Mouse (Mus musculus) stomach, embryonic 14.5 days (tissue): Measurements from ENCODE around the gene 6820408C15Rik. TPM values are rescaled to one million over a fixed set of nuclear protein-coding genes. Genes with fewer than 3 reads are reported as not detected.

Experiments used
- ATAC-seq: fragments of 200-750 bp; cut with Nextera tagmentation; 2 replicates; pipeline ENCODE4 v1.8.0; 2017; ENCODE audit warnings: low read depth, moderate TSS enrichment; ENCODE audit not compliant: insufficient number of reproducible peaks, insufficient read depth, low FRiP score
- H3K27ac ChIP-seq: fragments of 300-500 bp; sonication (generic); 2 replicates; pipeline ENCODE4 v1.5.1; 2014; ENCODE audit warnings: mild to moderate bottlenecking, low read length, moderate library complexity, mixed read lengths
- H3K27me3 ChIP-seq: fragments of 300-500 bp; sonication (generic); 2 replicates; pipeline ENCODE4 v1.6.1; 2014; ENCODE audit warnings: low read length, control low read depth, mixed read lengths; ENCODE audit not compliant: control insufficient read depth, insufficient read depth
- H3K36me3 ChIP-seq: fragments of 300-500 bp; sonication (generic); 2 replicates; pipeline ENCODE4 v1.6.1; 2014; ENCODE audit warnings: mild to moderate bottlenecking, control low read depth, low read length, moderate library complexity, mixed read lengths; ENCODE audit not compliant: control insufficient read depth, insufficient read depth
- H3K4me1 ChIP-seq: fragments of 300-500 bp; sonication (generic); 2 replicates; pipeline ENCODE4 v1.6.1; 2014; ENCODE audit warnings: low read length, control low read depth, mixed read lengths; ENCODE audit not compliant: control insufficient read depth, insufficient read depth
- H3K4me2 ChIP-seq: fragments of 300-500 bp; sonication (generic); replicated peaks from 2 replicates; pipeline ENCODE4 v1.6.1; 2014; ENCODE audit warnings: low read depth, low read length, control low read depth
- H3K4me3 ChIP-seq: fragments of 300-500 bp; sonication (generic); 2 replicates; pipeline ENCODE4 v1.5.1; 2014; ENCODE audit warnings: low read depth, low read length, control low read depth
- H3K9ac ChIP-seq: fragments of 300-500 bp; sonication (generic); replicated peaks from 2 replicates; pipeline ENCODE4 v1.6.1; 2014; ENCODE audit warnings: low read depth, mild to moderate bottlenecking, control low read depth, low read length, moderate library complexity, mixed read lengths
- H3K9me3 ChIP-seq: fragments of 300-500 bp; sonication (generic); 2 replicates; pipeline ENCODE4 v1.6.1; 2016; ENCODE audit warnings: low read depth, low read length, control low read depth; ENCODE audit not compliant: control insufficient read depth
- WGBS: fragments of 180-500 bp; shearing (Covaris S2); extraction: QIAGEN DNeasy Blood & Tissue Kit; methylation state at CpG from one replicate; pipeline ENCODE4 v1.1.7; 2014; 5-methylcytosine and 5-hydroxymethylcytosine counted together
- polyA plus RNA-seq: library from polyadenylated mRNA; unstranded; fragments of >200 nt; fragmentation: Nextera tagmentation; extraction: Ambion mirVana; gene quantifications from 2 replicates; pipeline ENCODE4 v1.2.1, GENCODE M21; 2014

Gene 6820408C15Rik
- polyA plus RNA-seq, 1 experiment from 2014 or later, result 0.33 TPM

GRCm38 (mm10) chr2:152398691-152399090, 16.7 kb upstream of the 6820408C15Rik start:
- WGBS, result under 1% methylated on average over 38 of the region's 38 CpGs
- ATAC-seq, result peak; percentile 87
- H3K27ac ChIP-seq, result peak overlapping the region; percentile 100
- H3K36me3 ChIP-seq, result peaks cover 3% of the 10 kb centered on the region
- H3K9ac ChIP-seq, result peak overlapping the region; percentile 63
- H3K4me3 ChIP-seq, result peak overlapping the region; percentile 88
- peak overlapping the region; percentile 94 for H3K4me2 ChIP-seq
- no peaks in the 10 kb centered on the region for H3K27me3 ChIP-seq
- H3K9me3 ChIP-seq, result no peaks in the 10 kb centered on the region
- H3K4me1 ChIP-seq, result peaks cover 18% of the 10 kb centered on the region

- no peaks in the 10 kb centered on the region for H3K27me3 ChIP-seq
- peaks cover 3% of the 10 kb centered on the region for H3K36me3 ChIP-seq
- peaks cover 14% of the 10 kb centered on the region for H3K4me1 ChIP-seq
- peak overlapping the region; percentile 63 for H3K9ac ChIP-seq
- H3K9me3 ChIP-seq, result no peaks in the 10 kb centered on the region
- peak overlapping the region; percentile 94 for H3K4me2 ChIP-seq
- H3K4me3 ChIP-seq, result peak overlapping the region; percentile 88
- peak overlapping the region; percentile 100 for H3K27ac ChIP-seq
- under 1% methylated on average over 13 of the region's 13 CpGs for WGBS
- peak; percentile 1; the same call in 1 of the 2 replicates for ATAC-seq
Measured at GRCm38 (mm10) chr2:152399122-152399542, 16.3 kb upstream of the 6820408C15Rik start.

- ATAC-seq, result peak; percentile 95
- under 1% methylated on average over 19 of the region's 19 CpGs for WGBS
- no peak overlapping the region for H3K9ac ChIP-seq
Measured at GRCm38 (mm10) chr2:152406126-152406525, 9.3 kb upstream of the 6820408C15Rik start.

GRCm38 (mm10) chr2:152409781-152410180, 5.6 kb upstream of the 6820408C15Rik start:
- Histone ChIP-seq H3K9me3 (no peaks in the 10 kb centered on the region), H3K27ac (peak overlapping the region; percentile 99), H3K4me3 (no peak overlapping the region), H3K9ac (no peak overlapping the region), H3K36me3 (no peaks in the 10 kb centered on the region), H3K27me3 (no peaks in the 10 kb centered on the region), H3K4me1 (peaks cover 34% of the 10 kb centered on the region), H3K4me2 (no peak overlapping the region)
- 61% methylated on average over 6 of the region's 6 CpGs for WGBS
- no peak for ATAC-seq

More at GRCm38 (mm10) chr2:152406126-152406525, 9.3 kb upstream of the 6820408C15Rik start:
- H3K4me1 ChIP-seq, result peaks cover 26% of the 10 kb centered on the region
- peak overlapping the region; percentile 21 for H3K4me3 ChIP-seq
- peak overlapping the region; percentile 72; the same call in 1 of the 2 replicates for H3K27ac ChIP-seq
- peak overlapping the region; percentile 53 for H3K4me2 ChIP-seq
- H3K27me3 ChIP-seq, result no peaks in the 10 kb centered on the region
- H3K9me3 ChIP-seq, result no peaks in the 10 kb centered on the region
- no peaks in the 10 kb centered on the region for H3K36me3 ChIP-seq

GRCm38 (mm10) chr2:152410971-152411371, 4.4 kb upstream of the 6820408C15Rik start:
- Histone ChIP-seq H3K4me2 (peak overlapping the region; percentile 92), H3K27ac (peak overlapping the region; percentile 99), H3K9me3 (no peaks in the 10 kb centered on the region), H3K9ac (peak overlapping the region; percentile 99; the same call in 1 of the 2 replicates), H3K4me1 (peaks cover 31% of the 10 kb centered on the region), H3K27me3 (no peaks in the 10 kb centered on the region), H3K4me3 (peak overlapping the region; percentile 85), H3K36me3 (no peaks in the 10 kb centered on the region)
- WGBS, result 1% methylated on average over 15 of the region's 15 CpGs
- ATAC-seq, result peak; percentile 74

GRCm38 (mm10) chr2:152411471-152411870, 3.9 kb upstream of the 6820408C15Rik start:
- 6% methylated on average over 7 of the region's 7 CpGs for WGBS
- ATAC-seq, result no peak
- H3K4me2 ChIP-seq, result peak overlapping the region; percentile 92
- H3K4me3 ChIP-seq, result peak overlapping the region; percentile 85
- H3K27me3 ChIP-seq, result no peaks in the 10 kb centered on the region
- peak overlapping the region; percentile 99 for H3K27ac ChIP-seq
- no peaks in the 10 kb centered on the region for H3K36me3 ChIP-seq
- H3K4me1 ChIP-seq, result peaks cover 31% of the 10 kb centered on the region
- no peaks in the 10 kb centered on the region for H3K9me3 ChIP-seq
- peak overlapping the region; percentile 99; the same call in 1 of the 2 replicates for H3K9ac ChIP-seq

- Histone ChIP-seq H3K4me3 (peak overlapping the region; percentile 85), H3K4me2 (peak overlapping the region; percentile 92), H3K9ac (peak overlapping the region; percentile 99), H3K4me1 (peaks cover 31% of the 10 kb centered on the region), H3K27me3 (no peaks in the 10 kb centered on the region), H3K9me3 (no peaks in the 10 kb centered on the region), H3K36me3 (no peaks in the 10 kb centered on the region), H3K27ac (peak overlapping the region; percentile 99)
- no peak for ATAC-seq
- WGBS, result 3% methylated on average over 15 of the region's 15 CpGs
Measured at GRCm38 (mm10) chr2:152412526-152413157, 2.7 kb upstream of the 6820408C15Rik start.

GRCm38 (mm10) chr2:152413158-152413764, 2.1 kb upstream of the 6820408C15Rik start:
- H3K27me3 ChIP-seq, result no peaks in the 10 kb centered on the region
- H3K4me2 ChIP-seq, result peak overlapping the region; percentile 92
- no peaks in the 10 kb centered on the region for H3K36me3 ChIP-seq
- H3K9me3 ChIP-seq, result no peaks in the 10 kb centered on the region
- peak overlapping the region; percentile 99 for H3K9ac ChIP-seq
- WGBS, result under 1% methylated on average over 21 of the region's 21 CpGs
- no peak for ATAC-seq
- peak overlapping the region; percentile 85 for H3K4me3 ChIP-seq
- H3K4me1 ChIP-seq, result peaks cover 31% of the 10 kb centered on the region
- H3K27ac ChIP-seq, result peak overlapping the region; percentile 99
